Mouse (Mus musculus) erythroblast, embryonic 14.5 days (primary cell): ENCODE results near the gene Supt3.

Experiments used
- GATA1 ChIP-seq: IDR thresholded peaks from 2 replicates; pipeline ENCODE4 v1.6.1; 2012; ENCODE audit warnings: low read length, inconsistent platforms, mixed read lengths
- TAL1 ChIP-seq: IDR thresholded peaks from 3 replicates; pipeline ENCODE4 v1.6.1; 2012; ENCODE audit warnings: low read length, inconsistent platforms, mixed read lengths

- TF ChIP-seq GATA1 (no peak), TAL1 (no peak)
Observed at GRCm38 (mm10) chr17:44777337-44777804, 419 bp downstream of the Supt3 start.
